Mouse (Mus musculus): ENCODE results near the gene Spred2. TPM values are rescaled to one million over a fixed set of nuclear protein-coding genes. Genes with fewer than 3 reads are reported as not detected.

Gene Spred2
- polyA plus RNA-seq, 1 experiment from 2014 or later: 4.7 TPM

DNA sequence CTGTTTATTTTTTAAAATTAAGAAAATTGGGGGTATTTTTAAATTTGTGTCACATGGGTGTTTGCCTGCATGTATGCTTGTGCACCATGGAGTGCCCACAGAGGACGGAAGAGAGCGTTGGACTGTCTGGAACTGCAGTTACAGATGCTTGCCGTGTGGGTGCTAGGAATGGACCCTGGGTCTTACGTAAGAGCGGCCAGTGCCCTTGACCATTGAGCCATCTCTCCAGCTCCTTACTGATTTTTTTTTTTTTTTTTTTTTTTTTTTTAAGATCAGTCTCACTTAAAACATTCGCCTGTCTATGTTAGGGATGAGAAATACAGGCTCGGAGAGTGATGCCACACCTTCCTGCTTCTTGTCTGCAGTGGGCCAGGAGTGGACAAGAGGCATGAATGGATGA is 29.7 kb downstream of the Spred2 start:
- Histone ChIP-seq H3K9me3 (replicated peaks; ENCODE audit: control insufficient read depth, low read length) (no peaks in the 10 kb centered on the region), H3K4me1 (ENCODE audit: control insufficient read depth, insufficient read depth, low read length) (peaks cover 38% of the 10 kb centered on the region), H3K36me3 (ENCODE audit: control insufficient read depth, insufficient read depth, low read length) (no peaks in the 10 kb centered on the region), H3K4me3 (ENCODE audit: low read depth, low read length) (no peak overlapping the region), H3K27me3 (ENCODE audit: control insufficient read depth, insufficient read depth, low read length) (no peaks in the 10 kb centered on the region), H3K27ac (ENCODE audit: low read depth, low read length) (no peak overlapping the region), H3K9ac (ENCODE audit: low read depth, low read length) (no peak overlapping the region), H3K4me2 (no peak overlapping the region)
- ATAC-seq (replicated peaks; ENCODE audit: insufficient number of reproducible peaks, low FRiP score, low TSS enrichment): no peak
- WGBS (ENCODE audit: insufficient replicate concordance): 87% methylated on average over 7 of the region's 7 CpGs

GRCm38 (mm10) chr11:19955069-19955468 is 30.9 kb downstream of the Spred2 start:
- 75% methylated on average over 9 of the region's 9 CpGs for WGBS (ENCODE audit: insufficient replicate concordance)
- Histone ChIP-seq H3K4me3 (ENCODE audit: low read depth, low read length) (no peak overlapping the region), H3K27ac (ENCODE audit: low read depth, low read length) (no peak overlapping the region), H3K27me3 (ENCODE audit: control insufficient read depth, insufficient read depth, low read length) (no peaks in the 10 kb centered on the region), H3K4me2 (no peak overlapping the region), H3K4me1 (ENCODE audit: control insufficient read depth, insufficient read depth, low read length) (peaks cover 32% of the 10 kb centered on the region), H3K36me3 (ENCODE audit: control insufficient read depth, insufficient read depth, low read length) (no peaks in the 10 kb centered on the region), H3K9me3 (replicated peaks; ENCODE audit: control insufficient read depth, low read length) (no peaks in the 10 kb centered on the region), H3K9ac (ENCODE audit: low read depth, low read length) (no peak overlapping the region)
- no peak for ATAC-seq (replicated peaks; ENCODE audit: insufficient number of reproducible peaks, low FRiP score, low TSS enrichment)

DNA sequence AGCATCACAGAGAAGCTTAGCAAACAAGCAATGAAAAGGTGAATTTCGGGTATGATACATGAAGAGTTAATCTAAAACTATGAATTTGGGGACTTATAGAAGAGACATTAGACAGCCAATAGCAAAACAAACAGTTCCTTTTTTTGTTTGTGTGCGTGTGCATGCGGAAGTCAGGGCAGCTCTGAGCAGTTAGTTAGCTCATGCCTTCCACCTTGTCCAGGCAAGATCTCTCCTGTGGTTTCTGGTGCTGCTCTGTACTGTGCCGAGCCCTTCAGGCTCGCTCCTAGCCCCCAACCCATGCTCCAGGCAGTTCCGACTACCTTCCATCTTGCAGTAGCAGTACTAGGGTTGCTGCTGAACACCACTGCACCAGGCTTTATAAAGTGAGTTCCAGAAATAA is 31.5 kb downstream of the Spred2 start:
- peaks cover 27% of the 10 kb centered on the region for H3K4me1 ChIP-seq (ENCODE audit: control insufficient read depth, insufficient read depth, low read length)
- WGBS (ENCODE audit: insufficient replicate concordance): 82% methylated on average over 6 of the region's 6 CpGs

GRCm38 (mm10) chr11:19959006-19959405 is 34.8 kb downstream of the Spred2 start:
- no peak overlapping the region for H3K27ac ChIP-seq (ENCODE audit: low read depth, low read length)
- H3K9me3 ChIP-seq (replicated peaks; ENCODE audit: control insufficient read depth, low read length): no peaks in the 10 kb centered on the region
- no peak overlapping the region for H3K9ac ChIP-seq (ENCODE audit: low read depth, low read length)
- no peak overlapping the region for H3K4me3 ChIP-seq (ENCODE audit: low read depth, low read length)
- no peaks in the 10 kb centered on the region for H3K27me3 ChIP-seq (ENCODE audit: control insufficient read depth, insufficient read depth, low read length)
- no peaks in the 10 kb centered on the region for H3K36me3 ChIP-seq (ENCODE audit: control insufficient read depth, insufficient read depth, low read length)
- no peak for ATAC-seq (replicated peaks; ENCODE audit: insufficient number of reproducible peaks, low FRiP score, low TSS enrichment)
- no peak overlapping the region for H3K4me2 ChIP-seq
- H3K4me1 ChIP-seq (ENCODE audit: control insufficient read depth, insufficient read depth, low read length): peaks cover 28% of the 10 kb centered on the region
- 81% methylated on average over 3 of the region's 3 CpGs for WGBS (ENCODE audit: insufficient replicate concordance)

More for the DNA sequence above, 31.5 kb downstream of the Spred2 start:
- H3K9me3 ChIP-seq (replicated peaks; ENCODE audit: control insufficient read depth, low read length): no peaks in the 10 kb centered on the region
- H3K4me2 ChIP-seq: no peak overlapping the region
- no peaks in the 10 kb centered on the region for H3K27me3 ChIP-seq (ENCODE audit: control insufficient read depth, insufficient read depth, low read length)
- no peak for ATAC-seq (replicated peaks; ENCODE audit: insufficient number of reproducible peaks, low FRiP score, low TSS enrichment)
- no peaks in the 10 kb centered on the region for H3K36me3 ChIP-seq (ENCODE audit: control insufficient read depth, insufficient read depth, low read length)
- H3K4me3 ChIP-seq (ENCODE audit: low read depth, low read length): no peak overlapping the region
- no peak overlapping the region for H3K27ac ChIP-seq (ENCODE audit: low read depth, low read length)
- no peak overlapping the region for H3K9ac ChIP-seq (ENCODE audit: low read depth, low read length)

DNA sequence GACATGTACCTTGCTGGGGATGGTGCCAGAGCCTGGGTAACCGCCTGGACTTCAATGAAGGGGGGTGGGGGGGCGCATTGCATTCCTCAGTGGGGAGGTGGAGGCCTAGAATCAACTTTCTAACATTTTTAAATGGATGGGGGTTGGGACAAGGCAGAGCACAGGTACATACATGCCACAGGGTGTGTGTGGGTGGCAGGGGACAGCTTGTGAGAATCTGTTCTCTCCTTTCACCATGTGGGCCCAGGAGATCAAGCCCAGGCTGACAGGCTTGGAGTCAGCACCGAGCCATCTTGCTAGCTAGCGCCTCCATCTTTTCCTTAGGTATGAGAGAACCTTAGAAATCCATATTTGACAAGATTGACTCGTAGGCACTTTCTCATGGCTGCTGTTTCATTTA is 35.7 kb downstream of the Spred2 start:
- no peak overlapping the region for H3K4me3 ChIP-seq (ENCODE audit: low read depth, low read length)
- H3K27me3 ChIP-seq (ENCODE audit: control insufficient read depth, insufficient read depth, low read length): no peaks in the 10 kb centered on the region
- H3K36me3 ChIP-seq (ENCODE audit: control insufficient read depth, insufficient read depth, low read length): no peaks in the 10 kb centered on the region
- H3K27ac ChIP-seq (ENCODE audit: low read depth, low read length): no peak overlapping the region
- no peak for ATAC-seq (replicated peaks; ENCODE audit: insufficient number of reproducible peaks, low FRiP score, low TSS enrichment)
- 70% methylated on average over 5 of the region's 5 CpGs for WGBS (ENCODE audit: insufficient replicate concordance)
- H3K9me3 ChIP-seq (replicated peaks; ENCODE audit: control insufficient read depth, low read length): no peaks in the 10 kb centered on the region
- H3K9ac ChIP-seq (ENCODE audit: low read depth, low read length): no peak overlapping the region
- H3K4me1 ChIP-seq (ENCODE audit: control insufficient read depth, insufficient read depth, low read length): peaks cover 35% of the 10 kb centered on the region
- H3K4me2 ChIP-seq: no peak overlapping the region

GRCm38 (mm10) chr11:19960541-19960940 is 36.4 kb downstream of the Spred2 start:
- Histone ChIP-seq H3K36me3 (ENCODE audit: control insufficient read depth, insufficient read depth, low read length) (no peaks in the 10 kb centered on the region), H3K9me3 (replicated peaks; ENCODE audit: control insufficient read depth, low read length) (no peaks in the 10 kb centered on the region), H3K27ac (ENCODE audit: low read depth, low read length) (no peak overlapping the region), H3K4me2 (no peak overlapping the region), H3K4me1 (ENCODE audit: control insufficient read depth, insufficient read depth, low read length) (peaks cover 40% of the 10 kb centered on the region), H3K9ac (ENCODE audit: low read depth, low read length) (no peak overlapping the region), H3K4me3 (ENCODE audit: low read depth, low read length) (no peak overlapping the region), H3K27me3 (ENCODE audit: control insufficient read depth, insufficient read depth, low read length) (no peaks in the 10 kb centered on the region)
- no peak for ATAC-seq (replicated peaks; ENCODE audit: insufficient number of reproducible peaks, low FRiP score, low TSS enrichment)
- 77% methylated on average over 3 of the region's 3 CpGs for WGBS (ENCODE audit: insufficient replicate concordance)

- no peaks in the 10 kb centered on the region for H3K27me3 ChIP-seq (ENCODE audit: control insufficient read depth, insufficient read depth, low read length)
- H3K4me1 ChIP-seq (ENCODE audit: control insufficient read depth, insufficient read depth, low read length): peaks cover 44% of the 10 kb centered on the region
- H3K9ac ChIP-seq (ENCODE audit: low read depth, low read length): no peak overlapping the region
- H3K4me2 ChIP-seq: no peak overlapping the region
- whole genome bisulfite sequencing (ENCODE audit: insufficient replicate concordance): 86% methylated on average over 6 of the region's 6 CpGs
- no peak overlapping the region for H3K27ac ChIP-seq (ENCODE audit: low read depth, low read length)
- no peaks in the 10 kb centered on the region for H3K9me3 ChIP-seq (replicated peaks; ENCODE audit: control insufficient read depth, low read length)
- no peaks in the 10 kb centered on the region for H3K36me3 ChIP-seq (ENCODE audit: control insufficient read depth, insufficient read depth, low read length)
- no peak overlapping the region for H3K4me3 ChIP-seq (ENCODE audit: low read depth, low read length)
- ATAC-seq (replicated peaks; ENCODE audit: insufficient number of reproducible peaks, low FRiP score, low TSS enrichment): no peak
These were observed 36.9 kb downstream of the Spred2 start for GRCm38 (mm10) chr11:19961088-19961487.

GRCm38 (mm10) chr11:19961766-19962365 is 37.7 kb downstream of the Spred2 start:
- no peak overlapping the region for H3K9ac ChIP-seq (ENCODE audit: low read depth, low read length)
- no peaks in the 10 kb centered on the region for H3K36me3 ChIP-seq (ENCODE audit: control insufficient read depth, insufficient read depth, low read length)
- no peaks in the 10 kb centered on the region for H3K9me3 ChIP-seq (replicated peaks; ENCODE audit: control insufficient read depth, low read length)
- no peak overlapping the region for H3K27ac ChIP-seq (ENCODE audit: low read depth, low read length)
- H3K4me2 ChIP-seq: no peak overlapping the region
- peaks cover 52% of the 10 kb centered on the region for H3K4me1 ChIP-seq (ENCODE audit: control insufficient read depth, insufficient read depth, low read length)
- WGBS (ENCODE audit: insufficient replicate concordance): 72% methylated on average over 12 of the region's 12 CpGs
- no peaks in the 10 kb centered on the region for H3K27me3 ChIP-seq (ENCODE audit: control insufficient read depth, insufficient read depth, low read length)
- no peak for ATAC-seq (replicated peaks; ENCODE audit: insufficient number of reproducible peaks, low FRiP score, low TSS enrichment)
- no peak overlapping the region for H3K4me3 ChIP-seq (ENCODE audit: low read depth, low read length)

GRCm38 (mm10) chr11:19962796-19963195 is 38.6 kb downstream of the Spred2 start:
- ATAC-seq (replicated peaks; ENCODE audit: insufficient number of reproducible peaks, low FRiP score, low TSS enrichment): no peak
- WGBS (ENCODE audit: insufficient replicate concordance): 14% methylated on average over 5 of the region's 5 CpGs
- no peaks in the 10 kb centered on the region for H3K36me3 ChIP-seq (ENCODE audit: control insufficient read depth, insufficient read depth, low read length)
- H3K27ac ChIP-seq (ENCODE audit: low read depth, low read length): no peak overlapping the region
- no peaks in the 10 kb centered on the region for H3K27me3 ChIP-seq (ENCODE audit: control insufficient read depth, insufficient read depth, low read length)
- no peak overlapping the region; the same call in 1 of the 2 replicates for H3K4me2 ChIP-seq
- H3K4me1 ChIP-seq (ENCODE audit: control insufficient read depth, insufficient read depth, low read length): peaks cover 54% of the 10 kb centered on the region
- no peak overlapping the region for H3K9ac ChIP-seq (ENCODE audit: low read depth, low read length)
- no peak overlapping the region for H3K4me3 ChIP-seq (ENCODE audit: low read depth, low read length)
- no peaks in the 10 kb centered on the region for H3K9me3 ChIP-seq (replicated peaks; ENCODE audit: control insufficient read depth, low read length)

Measured in heart, embryonic 11.5 days (tissue).